Mouse (Mus musculus): ENCODE data around the gene Atp11b.

The Atp11b gene

DNA sequence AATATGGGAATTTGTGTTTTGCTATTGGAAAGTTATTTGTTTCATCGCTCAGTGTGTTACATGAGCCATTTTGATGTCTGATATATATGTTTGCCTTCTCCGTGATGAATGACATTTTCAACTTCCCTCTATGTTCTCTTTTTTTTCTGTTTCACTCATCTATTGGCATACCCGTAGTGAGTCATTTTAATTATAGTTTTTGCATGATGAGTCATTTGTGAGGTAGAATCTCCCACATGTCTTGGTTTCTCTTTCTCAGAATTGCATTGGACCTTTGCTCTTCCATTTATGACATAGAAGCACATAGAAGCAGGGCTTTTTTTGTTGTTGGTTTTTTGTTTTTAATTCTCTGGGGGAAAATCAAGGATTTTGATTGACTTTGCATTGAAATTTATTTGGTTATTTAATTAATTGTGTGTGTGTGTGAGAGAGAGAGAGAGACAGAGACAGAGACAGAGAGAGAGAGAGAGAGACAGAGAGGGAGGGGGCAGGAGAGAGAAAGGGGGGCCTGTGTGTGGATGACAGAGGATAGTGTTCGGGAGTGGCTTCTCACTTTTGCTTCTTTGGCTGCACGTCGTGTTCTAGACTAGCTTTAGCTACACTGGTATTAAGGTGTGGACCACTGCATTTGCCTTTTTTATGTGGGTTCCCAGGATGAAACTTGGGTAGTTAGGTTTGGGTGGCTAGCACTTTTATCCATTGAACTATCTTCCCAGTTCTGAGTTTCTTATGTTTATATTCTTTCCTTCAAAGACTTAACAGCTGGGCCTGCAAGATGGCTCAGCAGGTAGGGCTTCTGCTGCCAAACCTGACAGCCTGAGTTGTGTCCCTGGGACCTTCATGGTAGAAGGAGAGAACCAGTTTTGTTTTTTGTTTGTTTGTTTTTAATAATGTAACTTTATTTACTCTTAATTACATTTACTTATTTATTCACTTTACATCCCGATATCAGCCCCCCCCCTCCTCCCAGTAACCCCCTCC is 11.0 kb downstream of the Atp11b start:
- DNase-seq (ENCODE audit: low spot score in 2 of 2) = no peak

GRCm38 (mm10) chr3:35779748-35780147 is 25.8 kb downstream of the Atp11b start:
- DNase-seq (ENCODE audit: low spot score in 2 of 2) = no peak

DNA sequence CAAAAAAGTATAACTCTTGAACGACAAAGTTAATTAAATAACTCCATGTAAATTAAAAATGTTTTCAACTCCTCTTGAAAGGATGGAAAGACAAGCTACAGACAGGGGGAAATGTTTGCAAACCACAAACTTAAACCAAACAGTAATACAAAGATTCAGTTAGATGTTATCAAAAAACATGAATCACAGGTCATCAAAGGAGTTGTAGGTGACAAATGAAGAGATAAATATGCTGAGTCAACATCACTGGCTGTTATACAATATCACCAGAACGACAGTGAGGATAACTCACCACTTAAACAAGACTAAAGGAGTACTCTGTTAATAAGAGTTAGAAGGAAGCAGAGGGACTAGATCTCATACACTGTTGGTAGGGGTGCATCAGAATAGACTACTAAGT is 48.1 kb downstream of the Atp11b start:
- no peak for DNase-seq (ENCODE audit: low spot score in 2 of 2)

- DNase-seq (ENCODE audit: low spot score in 2 of 2) = no peak
These were observed 66.0 kb downstream of the Atp11b start for GRCm38 (mm10) chr3:35819887-35820286.

DNA sequence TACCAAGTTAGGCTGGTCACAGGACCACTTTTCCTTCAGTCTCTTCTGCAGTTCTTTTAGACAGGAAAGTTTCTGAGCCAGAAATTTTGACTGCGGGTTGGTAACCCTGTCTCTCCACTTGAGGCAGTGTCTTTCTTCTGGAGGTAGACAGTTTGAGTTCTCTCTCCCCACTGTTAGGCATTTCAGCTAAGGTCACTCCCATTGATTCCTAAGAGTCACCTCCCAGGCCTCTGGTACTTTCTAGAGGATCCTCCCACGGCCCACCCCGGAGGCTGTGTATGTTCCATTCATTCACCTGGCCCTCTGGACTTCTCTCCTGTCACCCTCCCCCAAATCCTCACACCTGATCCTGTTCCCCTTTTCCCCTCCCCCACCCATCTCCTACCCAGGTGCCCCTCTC is 68.1 kb downstream of the Atp11b start:
- no peak for DNase-seq (ENCODE audit: low spot score in 2 of 2)

- no peak for DNase-seq (ENCODE audit: low spot score in 2 of 2)
These were observed 95.4 kb downstream of the Atp11b start for GRCm38 (mm10) chr3:35849326-35849725.

- no peak for DNase-seq (ENCODE audit: low spot score in 2 of 2)
These were observed 129.4 kb downstream of the Atp11b start for GRCm38 (mm10) chr3:35883267-35883666.

GRCm38 (mm10) chr3:35889531-35889930 is 135.6 kb downstream of the Atp11b start:
- no peak for DNase-seq (ENCODE audit: low spot score in 2 of 2)

DNA sequence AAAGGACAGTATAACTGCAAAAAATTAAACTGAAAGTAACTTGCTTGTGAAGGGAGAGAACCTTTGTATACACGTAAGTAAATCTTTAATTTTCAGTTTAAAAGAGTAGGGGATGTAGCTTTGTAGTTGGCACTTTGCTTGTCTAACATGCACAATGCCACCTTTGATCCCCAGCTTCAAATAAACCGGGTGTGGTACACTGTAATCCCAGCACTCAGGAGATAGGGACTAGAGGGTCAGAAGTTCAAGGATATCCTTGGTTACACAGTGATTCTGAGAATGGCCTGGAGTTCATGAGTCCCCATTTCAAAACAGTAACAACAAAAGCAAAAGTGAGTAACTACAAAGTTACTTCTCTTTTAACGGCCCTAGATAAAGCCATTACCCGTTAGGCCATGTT is 137.2 kb downstream of the Atp11b start:
- DNase-seq (ENCODE audit: low spot score in 2 of 2) = no peak

GRCm38 (mm10) chr3:35893156-35893555 is 139.2 kb downstream of the Atp11b start:
- DNase-seq (ENCODE audit: low spot score in 2 of 2) = no peak

- no peak for DNase-seq (ENCODE audit: low spot score in 2 of 2)
These were observed 144.0 kb downstream of the Atp11b start for GRCm38 (mm10) chr3:35897900-35898299.

DNA sequence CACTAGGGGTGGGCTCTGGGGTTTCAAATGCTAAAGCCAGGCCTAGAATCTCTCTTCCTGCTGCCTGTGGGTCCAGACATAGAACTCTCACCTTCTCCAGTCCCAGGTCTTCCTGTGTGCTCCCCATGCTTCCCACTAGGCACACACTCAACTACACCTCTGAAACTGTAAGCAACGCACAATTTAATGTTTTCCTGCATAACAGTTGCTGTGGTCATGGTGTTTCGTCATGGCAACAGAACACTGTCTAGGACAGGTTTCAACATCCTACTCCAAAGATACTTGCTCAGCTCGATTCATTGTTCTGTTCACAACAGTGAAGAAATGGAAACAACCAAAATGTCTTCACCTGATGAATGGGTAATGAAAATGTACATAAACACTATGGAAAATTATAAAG is 145.2 kb downstream of the Atp11b start:
- no peak for DNase-seq (ENCODE audit: low spot score in 2 of 2)

DNA sequence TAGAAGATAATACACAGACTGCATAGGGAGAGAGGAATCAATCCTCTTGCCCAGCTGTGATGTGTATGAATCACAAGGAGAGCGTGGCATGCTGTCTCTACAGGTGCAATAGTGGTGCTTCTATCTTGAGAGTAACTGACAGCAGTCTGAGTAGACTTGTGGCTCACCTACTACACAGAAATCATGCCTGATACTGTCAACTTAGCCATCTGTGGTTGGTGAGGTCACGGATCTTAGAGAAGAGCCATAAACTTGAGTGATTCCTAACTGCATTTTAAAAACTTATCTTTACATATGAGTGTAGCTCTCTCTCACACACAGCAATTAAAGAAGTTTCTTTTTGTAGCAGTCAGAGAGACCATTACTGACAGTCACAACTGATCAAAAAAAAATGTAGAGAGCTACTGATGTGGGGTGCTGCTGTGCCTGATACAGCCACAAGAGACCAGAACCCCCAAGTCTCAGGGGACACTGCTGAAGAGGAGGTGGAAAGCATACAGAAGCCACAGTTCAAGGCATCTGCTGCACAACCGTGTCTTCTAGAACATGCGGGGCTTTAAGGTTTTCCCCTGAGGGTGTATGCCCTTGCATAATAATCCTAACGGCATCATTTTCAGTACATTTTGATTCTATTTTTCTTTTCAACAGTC is 146.8 kb downstream of the Atp11b start:
- DNase-seq (ENCODE audit: low spot score in 2 of 2) = no peak

Data from urinary bladder, adult 18-20 months (tissue).